Mouse (Mus musculus) brain, embryonic 14.5 days (tissue): Measurements from ENCODE around the gene Snhg11.

Experiments used
- CTCF ChIP-seq: fragments of 200-500 bp; IDR thresholded peaks from 2 replicates; pipeline ENCODE4 v1.5.1; 2012; ENCODE audit warnings: inconsistent platforms, mild to moderate bottlenecking, moderate library complexity, borderline replicate concordance; ENCODE audit not compliant: insufficient read depth, insufficient read length; ENCODE audit errors: extremely low read depth
- POLR2A ChIP-seq: fragments of 200-500 bp; IDR thresholded peaks from 2 replicates; pipeline ENCODE4 v1.6.1; 2012; ENCODE audit warnings: mild to moderate bottlenecking, inconsistent platforms, borderline replicate concordance; ENCODE audit not compliant: poor library complexity, insufficient read depth, insufficient read length, severe bottlenecking; ENCODE audit errors: extremely low read depth

GRCm38 (mm10) chr2:158376798-158377197, 1.4 kb downstream of the Snhg11 start:
- TF ChIP-seq POLR2A (no peak), CTCF (no peak)
